Mouse (Mus musculus) CD4-positive helper T cell, adult 2 months (primary cell): Measurements from ENCODE around the gene Emc10.

Experiments used
- DNase-seq: peaks from one replicate; pipeline ENCODE4 v3.0.0-alpha.2; 2012; ENCODE audit warnings: low read depth, missing footprints, low spot score

The Emc10 gene

GRCm38 (mm10) chr7:44495992-44496770 is at the start of gene Emc10, which contains the start of gene Fam71e1:
TSS of gene Emc10 (minus strand) at chr7:44496529.
TSS of gene Fam71e1 (plus strand) at chr7:44496581.
- DNase-seq: peak; percentile 100

GRCm38 (mm10) chr7:44543071-44543470 is 46.7 kb upstream of the Emc10 start:
- no peak for DNase-seq

GRCm38 (mm10) chr7:44542555-44542954 is 46.2 kb upstream of the Emc10 start:
- no peak for DNase-seq

- DNase-seq: no peak
Measured at GRCm38 (mm10) chr7:44538756-44539624, 42.7 kb upstream of the Emc10 start.

- no peak for DNase-seq
Measured at GRCm38 (mm10) chr7:44537496-44537895, 41.2 kb upstream of the Emc10 start.

- no peak for DNase-seq
Measured at GRCm38 (mm10) chr7:44537009-44537408, 40.7 kb upstream of the Emc10 start.

- DNase-seq: no peak
Measured at GRCm38 (mm10) chr7:44536590-44536968, 40.2 kb upstream of the Emc10 start.

- no peak for DNase-seq
Measured at GRCm38 (mm10) chr7:44535657-44536589, 39.6 kb upstream of the Emc10 start.

GRCm38 (mm10) chr7:44534656-44535441 is 38.5 kb upstream of the Emc10 start:
- no peak for DNase-seq

- DNase-seq: no peak
Measured at GRCm38 (mm10) chr7:44534242-44534641, 37.9 kb upstream of the Emc10 start.

GRCm38 (mm10) chr7:44533746-44534045 is 37.4 kb upstream of the Emc10 start:
- no peak for DNase-seq

- DNase-seq: no peak
Measured at GRCm38 (mm10) chr7:44532918-44533745, 36.8 kb upstream of the Emc10 start.

GRCm38 (mm10) chr7:44531946-44532732 is 35.8 kb upstream of the Emc10 start, which contains the start of gene Spib:
TSS of gene Spib (minus strand) at chr7:44532071.
- no peak for DNase-seq

GRCm38 (mm10) chr7:44531207-44531606 is 34.9 kb upstream of the Emc10 start:
- no peak for DNase-seq

GRCm38 (mm10) chr7:44530507-44530906 is 34.2 kb upstream of the Emc10 start:
- no peak for DNase-seq

GRCm38 (mm10) chr7:44529518-44529917 is 33.2 kb upstream of the Emc10 start:
- no peak for DNase-seq

GRCm38 (mm10) chr7:44527483-44528398 is 31.4 kb upstream of the Emc10 start:
- DNase-seq: peak; percentile 81
